Mouse (Mus musculus) G1E (cell line): ENCODE data around the gene Gli1.

Source experiments
- CTCF ChIP-seq: IDR thresholded peaks from 2 replicates; pipeline ENCODE4 v1.5.1; 2012; ENCODE audit warnings: low read depth, low read length, inconsistent platforms, mixed read lengths
- GATA1 ChIP-seq: IDR thresholded peaks from 2 replicates; pipeline ENCODE4 v1.6.1; 2012; ENCODE audit warnings: borderline replicate concordance, low read length, inconsistent platforms, mixed read lengths
- POLR2AphosphoS5 ChIP-seq: IDR thresholded peaks from 2 replicates; pipeline ENCODE4 v1.6.1; 2012; ENCODE audit warnings: low read depth, low read length, inconsistent platforms; ENCODE audit not compliant: insufficient replicate concordance

GRCm38 (mm10) chr10:127341360-127341690, 449 bp downstream of the Gli1 start:
- TF ChIP-seq CTCF: no peak
- TF ChIP-seq POLR2AphosphoS5: no peak
- TF ChIP-seq GATA1: no peak
